Mouse (Mus musculus) cerebral cortex, adult 2 months (tissue): Measurements from ENCODE around the gene Mief1.

Experiments used
- WGBS: fragments of 180-500 bp; shearing (Covaris S2); methylation state at CpG from one replicate; pipeline ENCODE4 v1.1.7; 2018; 5-methylcytosine and 5-hydroxymethylcytosine counted together

Mief1 gene

DNA sequence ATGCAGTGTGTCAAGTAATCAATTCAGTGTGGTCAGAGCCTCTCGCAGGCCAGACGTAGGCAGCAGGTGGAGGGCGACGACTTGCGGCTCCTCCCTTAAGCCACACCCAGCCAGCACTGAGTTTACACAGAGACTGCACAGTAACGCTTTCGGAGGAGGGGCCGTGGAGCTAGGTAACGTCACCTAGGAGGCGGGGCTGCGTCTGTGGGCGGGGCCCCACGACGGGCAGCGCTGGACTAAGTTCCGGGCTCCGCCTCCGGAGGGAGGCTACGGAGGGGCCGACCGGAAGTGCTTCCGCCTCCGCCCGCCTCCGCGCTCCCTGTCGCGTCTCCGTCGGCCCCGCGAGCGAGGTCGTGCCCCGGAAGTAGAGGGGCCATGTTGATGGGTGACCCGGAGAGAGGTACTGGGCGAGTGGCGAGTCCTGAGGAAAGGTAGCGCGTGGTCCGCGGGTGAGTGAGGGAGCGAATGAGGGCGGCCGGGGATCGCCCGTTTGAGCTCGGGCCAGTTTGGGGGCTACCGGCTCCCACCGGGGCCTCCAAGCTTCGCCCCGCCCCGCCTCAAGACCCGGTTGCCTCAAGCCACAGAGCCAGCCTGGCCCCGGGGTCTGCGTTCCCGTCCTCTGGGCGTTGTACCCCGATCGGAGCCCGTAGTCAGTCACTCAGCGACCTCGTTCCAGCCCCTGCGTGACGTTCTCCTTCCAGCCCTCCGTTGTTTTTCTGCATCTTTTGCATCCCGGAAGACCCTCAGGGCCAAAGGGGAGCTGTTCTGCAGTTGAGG, at the start of gene Mief1:
TSS of gene Mief1 (plus strand) at position 286 of the 777 bp plus-strand sequence.
- WGBS: under 1% methylated on average over 67 of the region's 67 CpGs

DNA sequence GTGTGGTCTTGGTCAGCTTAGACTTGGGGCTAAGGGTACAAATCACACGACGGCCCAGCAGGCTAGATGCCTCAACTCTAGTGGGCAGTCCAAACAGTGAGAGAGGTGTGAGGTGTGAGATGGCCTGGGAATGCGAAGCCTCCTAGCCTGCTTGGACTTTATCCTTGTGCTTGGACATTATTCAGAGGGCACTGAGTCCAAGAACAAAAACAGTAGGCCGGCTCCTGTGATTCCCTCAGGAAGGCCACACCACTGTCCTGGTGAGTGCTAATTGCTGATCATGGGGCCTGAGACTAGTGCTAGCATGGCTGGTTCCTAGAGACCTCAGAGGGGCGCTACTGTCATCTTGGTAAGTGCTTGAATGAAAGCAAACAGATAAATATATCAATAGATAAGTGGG, 44.9 kb upstream of the Mief1 start:
- WGBS: 77% methylated on average over 5 of the region's 5 CpGs

DNA sequence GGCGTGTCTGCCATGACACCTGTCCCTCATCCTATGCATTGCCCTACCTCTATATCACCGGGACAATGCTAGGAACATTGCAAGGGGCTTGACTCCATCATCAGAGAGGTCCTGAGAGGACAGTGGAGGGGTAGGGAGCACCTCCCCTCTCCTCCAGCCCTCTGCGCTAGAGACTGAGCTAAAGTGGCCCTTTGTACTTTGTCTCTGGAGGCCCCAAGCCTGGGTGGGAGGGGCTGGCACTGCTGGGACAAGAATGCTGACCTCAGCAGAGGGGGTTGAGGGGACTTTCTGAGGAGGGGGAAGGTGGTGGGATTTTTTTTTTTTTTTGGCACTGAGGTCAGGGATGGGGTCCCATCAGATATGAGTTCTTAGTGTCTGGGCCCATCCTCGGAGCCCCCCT, 43.7 kb upstream of the Mief1 start:
- WGBS: 76% methylated on average over 4 of the region's 4 CpGs

DNA sequence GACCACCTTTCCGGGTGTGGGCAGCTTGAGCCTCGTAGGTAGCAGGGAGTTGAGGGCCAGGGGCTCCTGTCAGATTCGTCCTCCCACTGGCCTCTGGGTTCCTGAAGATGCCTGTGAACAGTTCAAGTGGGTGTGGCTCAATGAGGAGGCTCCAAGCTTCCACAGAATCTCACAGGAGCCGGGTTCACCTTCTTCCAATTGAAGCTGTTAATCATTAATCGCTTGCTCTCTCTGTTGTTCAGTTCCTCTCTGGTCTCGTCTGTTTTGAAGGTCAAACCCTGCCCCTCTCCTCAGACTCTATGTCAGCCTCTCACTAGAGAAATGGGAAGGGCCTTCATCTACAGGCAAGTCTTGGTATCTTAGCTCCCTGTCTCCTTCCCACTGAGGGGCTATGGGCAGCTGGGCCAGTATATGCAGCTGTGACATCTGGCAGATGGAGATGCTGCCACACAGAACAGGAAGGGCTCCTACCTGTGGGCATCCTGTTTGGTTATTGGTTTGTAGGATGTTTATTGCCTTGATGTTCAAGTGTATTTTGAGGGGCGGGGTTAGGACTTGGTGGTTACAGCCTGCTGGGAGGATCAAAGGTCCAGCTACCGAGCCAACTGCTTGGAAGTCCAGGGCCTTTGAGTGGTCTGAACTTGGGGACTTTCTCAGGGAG, 42.1 kb upstream of the Mief1 start:
- 76% methylated on average over 8 of the region's 8 CpGs for WGBS

DNA sequence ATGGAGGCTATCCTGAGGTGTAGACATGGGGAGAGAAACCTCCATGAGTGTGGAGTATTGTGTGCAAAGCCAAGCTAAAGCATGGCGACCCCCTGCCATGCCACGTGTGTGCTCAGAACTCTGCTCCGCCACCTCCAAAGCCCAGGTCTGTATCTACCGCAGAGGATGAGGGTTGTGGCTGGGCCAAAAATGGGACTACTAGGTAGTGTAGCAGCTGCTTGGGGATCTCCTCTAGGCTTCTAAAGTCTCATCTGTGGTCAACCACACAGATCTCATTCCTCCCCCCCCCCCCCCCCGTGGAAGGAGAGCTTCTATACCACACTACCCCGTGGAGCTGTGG, 41.6 kb upstream of the Mief1 start:
- 82% methylated on average over 6 of the region's 6 CpGs for WGBS

DNA sequence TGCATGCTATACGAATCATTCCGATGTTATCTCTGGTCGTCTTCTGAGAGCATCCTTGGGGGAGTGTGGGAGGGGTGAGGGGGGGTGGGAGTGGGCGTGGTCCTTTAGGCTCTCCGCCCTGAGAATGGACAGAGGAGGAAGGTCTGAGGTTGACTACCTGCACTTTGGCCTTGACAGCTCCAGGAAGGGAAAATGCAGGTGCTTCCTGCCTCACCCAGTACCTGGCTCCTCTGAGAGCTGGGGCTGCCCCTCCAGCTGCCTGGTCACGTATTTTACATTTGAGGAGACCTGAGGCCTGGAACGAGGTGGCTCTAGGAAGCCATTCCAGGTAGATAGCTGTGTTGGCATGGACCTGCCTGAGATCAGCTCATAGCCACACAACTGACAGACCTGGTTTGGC, 41.0 kb upstream of the Mief1 start:
- 76% methylated on average over 7 of the region's 7 CpGs for WGBS

DNA sequence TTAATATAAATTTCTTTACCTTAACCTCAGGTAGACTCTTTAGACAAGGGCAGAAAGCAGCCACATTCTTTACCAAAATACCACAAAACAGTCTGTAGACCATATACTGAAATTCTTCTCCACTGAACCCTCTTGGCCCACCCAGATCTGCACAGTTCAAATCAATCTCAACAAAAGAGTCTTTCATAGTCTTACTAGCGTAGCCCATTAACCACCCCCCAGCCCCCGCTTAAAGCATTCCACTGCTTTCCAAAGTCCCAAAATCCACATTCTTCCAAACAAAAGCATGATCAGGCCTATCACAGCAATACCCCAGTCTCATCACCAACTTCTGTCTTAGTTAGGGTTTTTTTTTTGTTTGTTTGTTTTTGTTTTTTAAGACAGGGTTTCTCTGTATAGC, 34.3 kb upstream of the Mief1 start:
- WGBS: 78% methylated on average over 2 of the region's 2 CpGs

DNA sequence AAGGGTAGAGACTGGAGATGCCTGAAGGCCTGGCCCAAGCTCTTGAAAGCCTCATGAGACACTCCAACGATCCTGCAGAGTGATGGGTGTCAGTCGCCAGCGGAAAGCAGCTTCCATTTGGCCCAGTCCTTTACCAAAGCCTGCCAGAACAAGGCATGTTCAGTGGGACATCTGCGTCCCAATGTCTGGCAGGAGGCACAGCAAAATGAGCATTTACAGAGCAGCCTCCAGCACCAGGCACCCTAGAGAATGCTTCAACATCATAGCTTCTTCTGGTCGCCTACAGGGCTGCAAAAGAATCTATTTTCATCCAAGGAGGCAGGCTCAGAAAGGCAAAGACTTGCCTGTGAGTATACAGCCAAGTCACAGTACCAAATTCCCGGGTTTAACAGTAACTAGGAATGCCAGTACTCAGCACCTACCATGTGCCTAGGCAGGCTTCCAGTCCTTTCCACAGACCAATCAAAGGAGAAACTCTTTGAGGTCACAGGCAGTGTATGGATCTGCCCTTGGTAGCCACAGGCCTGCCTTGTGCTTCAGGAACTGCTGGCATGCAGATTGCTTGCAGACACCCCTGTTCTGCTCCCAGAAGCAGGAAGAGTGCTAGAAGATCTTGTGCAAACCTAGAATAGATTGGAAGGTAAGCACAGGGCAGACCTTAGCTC, 31.6 kb upstream of the Mief1 start:
- 26% methylated on average over 6 of the region's 6 CpGs for WGBS

DNA sequence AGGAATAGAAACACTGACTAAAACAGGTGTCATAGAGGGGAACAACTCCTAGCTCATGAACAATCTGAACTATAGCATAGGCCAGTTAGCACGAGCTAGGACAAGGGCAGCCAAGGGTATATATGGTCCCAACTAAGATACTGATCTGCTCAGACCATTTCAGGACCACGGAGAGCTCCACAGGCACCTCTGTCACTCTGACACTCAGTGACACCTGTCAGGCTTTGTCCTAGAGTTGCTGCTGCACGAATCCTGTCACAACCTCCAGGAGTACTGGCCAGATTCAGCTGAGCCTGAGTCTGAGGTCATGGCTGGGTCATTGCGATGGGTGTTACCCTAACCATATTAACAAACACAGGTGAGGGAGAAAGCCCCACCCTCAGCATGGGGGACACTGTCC, 30.4 kb upstream of the Mief1 start:
- 54% methylated on average over 4 of the region's 4 CpGs for WGBS

DNA sequence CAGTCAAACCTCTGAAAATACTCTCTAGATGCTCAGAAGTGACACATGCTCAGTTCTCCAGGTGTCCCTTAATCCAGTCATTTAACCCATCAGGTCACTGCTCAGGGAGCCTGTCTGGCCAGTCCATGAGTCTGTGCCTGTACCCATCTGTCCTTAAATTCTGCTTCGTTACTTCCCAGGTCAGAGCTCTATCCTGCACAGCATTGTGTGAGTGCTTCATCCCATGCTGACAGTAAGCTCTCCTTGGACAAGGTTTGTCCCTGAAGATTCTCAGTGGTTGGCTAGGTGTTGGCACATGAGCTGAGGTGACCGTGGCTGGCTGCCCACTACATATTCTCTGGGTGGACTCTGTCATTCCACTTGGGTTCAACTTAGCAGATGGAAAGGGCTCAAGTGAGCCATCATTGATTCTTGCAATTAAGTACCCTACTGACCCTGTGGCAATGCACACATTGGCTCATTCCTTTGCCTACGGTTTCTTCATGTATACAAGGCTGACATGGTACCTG, 27.7 kb upstream of the Mief1 start:
- 90% methylated on average over 3 of the region's 3 CpGs for WGBS

DNA sequence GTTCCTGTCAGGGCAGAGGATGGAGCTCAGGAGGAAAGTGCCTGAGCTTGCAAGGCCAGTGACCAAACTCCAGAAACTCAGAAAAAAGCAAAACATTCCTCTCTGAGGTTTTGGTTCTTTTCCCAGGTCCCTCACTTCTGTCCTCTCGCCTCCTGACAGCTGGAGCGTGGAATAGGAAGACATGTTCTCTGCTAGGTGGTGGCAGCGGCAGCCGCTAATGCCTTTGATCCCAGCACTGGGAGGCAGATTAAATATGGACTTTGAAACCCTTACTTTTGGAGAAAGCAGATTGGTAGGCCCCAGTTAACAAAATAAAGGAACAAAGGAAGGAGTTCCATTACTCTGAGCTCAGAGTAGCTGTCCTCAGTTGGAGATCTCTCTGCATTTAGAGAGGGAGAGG, 25.4 kb upstream of the Mief1 start:
- 54% methylated on average over 4 of the region's 4 CpGs for WGBS

DNA sequence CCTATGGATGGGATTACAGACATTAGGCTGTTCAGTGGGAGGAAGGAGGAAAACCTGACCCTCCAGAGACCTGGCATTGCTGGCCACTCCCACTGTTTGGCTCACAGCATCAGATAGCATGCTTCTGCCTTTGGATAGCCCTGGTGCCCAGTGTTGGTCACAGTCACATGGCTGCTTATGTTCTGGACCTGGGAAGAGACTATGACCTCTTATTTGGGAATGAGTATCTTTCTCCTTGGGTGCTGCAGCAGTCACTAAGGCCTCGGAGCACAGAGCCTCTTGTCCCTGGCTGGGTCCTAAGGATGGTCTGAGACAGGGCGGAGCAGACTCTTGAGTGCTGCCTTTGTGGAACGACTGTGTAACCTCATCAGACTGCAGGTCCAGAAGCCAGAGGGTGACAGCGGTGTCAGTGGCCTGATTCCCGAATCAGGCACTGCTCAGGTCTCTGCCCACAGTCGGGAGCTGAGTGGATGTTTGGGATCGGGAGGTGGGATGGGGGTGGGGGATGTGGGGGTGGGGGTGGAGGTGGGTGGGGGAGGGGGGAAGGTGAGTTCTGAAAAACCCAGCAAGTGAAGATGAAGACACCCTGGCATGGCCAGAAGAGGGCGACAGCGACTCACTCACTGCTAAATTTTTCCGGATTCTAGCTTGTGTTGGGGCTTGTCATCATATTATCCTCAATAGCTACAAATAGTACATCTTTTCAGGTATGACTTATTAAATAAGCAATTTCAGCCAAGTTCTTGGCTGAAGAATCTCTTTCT, 17.9 kb upstream of the Mief1 start:
- 18% methylated on average over 10 of the region's 10 CpGs for WGBS

DNA sequence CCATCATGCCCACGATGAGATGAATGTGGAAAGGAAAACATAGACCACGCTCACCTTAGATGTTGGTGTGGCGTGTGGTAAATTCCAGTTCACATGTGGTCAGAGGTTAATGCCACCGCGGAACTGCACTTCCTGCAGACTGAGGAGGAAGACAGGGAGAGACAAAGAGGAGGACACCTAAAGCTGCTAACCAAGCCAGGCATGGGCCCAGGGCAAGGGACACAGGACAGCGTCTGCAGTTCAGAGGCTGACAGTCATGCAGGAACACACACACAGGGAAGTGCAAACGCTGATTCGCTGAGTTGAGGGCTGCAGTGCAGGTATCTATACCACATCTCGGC, 17.4 kb upstream of the Mief1 start:
- WGBS: 65% methylated on average over 9 of the region's 9 CpGs

DNA sequence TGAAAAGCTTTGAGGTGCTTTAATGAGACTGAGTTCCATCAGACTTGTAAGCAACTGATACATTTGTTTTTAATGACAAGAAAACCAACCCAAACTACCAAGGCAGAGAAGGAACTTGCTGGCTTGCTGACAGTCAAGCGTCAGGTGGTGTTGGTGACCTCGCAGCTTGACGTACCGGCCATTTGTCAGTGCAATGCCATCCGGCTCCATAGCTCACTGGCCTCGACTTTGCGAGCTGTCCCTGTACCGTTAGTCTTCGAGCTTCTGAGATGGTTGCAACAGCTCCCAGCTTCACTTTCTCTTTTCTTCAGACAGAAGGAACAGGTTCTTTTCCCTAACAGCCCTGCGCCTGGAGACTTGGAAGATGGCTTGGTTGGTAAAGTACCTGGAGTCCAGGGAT, 16.3 kb upstream of the Mief1 start:
- 94% methylated on average over 10 of the region's 10 CpGs for WGBS

DNA sequence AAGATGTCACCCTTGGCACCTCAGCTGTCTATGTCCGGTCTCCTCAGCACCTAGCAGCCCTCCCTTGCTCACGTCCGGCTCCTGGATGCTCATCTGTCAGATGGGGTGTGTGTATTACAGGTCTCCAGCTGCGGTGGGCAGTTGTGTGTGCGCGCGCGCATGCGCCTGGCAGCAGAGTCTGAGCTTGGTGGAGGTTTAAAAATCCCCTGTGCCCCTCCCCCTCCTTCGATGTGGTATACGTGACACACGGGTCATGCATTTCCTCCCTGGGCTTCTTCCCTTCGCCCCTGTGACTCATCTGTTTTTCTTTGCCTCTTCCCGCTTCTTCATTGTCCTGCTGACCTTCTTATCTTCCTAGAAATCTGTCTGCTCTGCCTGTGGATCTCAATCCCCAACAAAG, 14.6 kb upstream of the Mief1 start:
- WGBS: 56% methylated on average over 14 of the region's 14 CpGs

DNA sequence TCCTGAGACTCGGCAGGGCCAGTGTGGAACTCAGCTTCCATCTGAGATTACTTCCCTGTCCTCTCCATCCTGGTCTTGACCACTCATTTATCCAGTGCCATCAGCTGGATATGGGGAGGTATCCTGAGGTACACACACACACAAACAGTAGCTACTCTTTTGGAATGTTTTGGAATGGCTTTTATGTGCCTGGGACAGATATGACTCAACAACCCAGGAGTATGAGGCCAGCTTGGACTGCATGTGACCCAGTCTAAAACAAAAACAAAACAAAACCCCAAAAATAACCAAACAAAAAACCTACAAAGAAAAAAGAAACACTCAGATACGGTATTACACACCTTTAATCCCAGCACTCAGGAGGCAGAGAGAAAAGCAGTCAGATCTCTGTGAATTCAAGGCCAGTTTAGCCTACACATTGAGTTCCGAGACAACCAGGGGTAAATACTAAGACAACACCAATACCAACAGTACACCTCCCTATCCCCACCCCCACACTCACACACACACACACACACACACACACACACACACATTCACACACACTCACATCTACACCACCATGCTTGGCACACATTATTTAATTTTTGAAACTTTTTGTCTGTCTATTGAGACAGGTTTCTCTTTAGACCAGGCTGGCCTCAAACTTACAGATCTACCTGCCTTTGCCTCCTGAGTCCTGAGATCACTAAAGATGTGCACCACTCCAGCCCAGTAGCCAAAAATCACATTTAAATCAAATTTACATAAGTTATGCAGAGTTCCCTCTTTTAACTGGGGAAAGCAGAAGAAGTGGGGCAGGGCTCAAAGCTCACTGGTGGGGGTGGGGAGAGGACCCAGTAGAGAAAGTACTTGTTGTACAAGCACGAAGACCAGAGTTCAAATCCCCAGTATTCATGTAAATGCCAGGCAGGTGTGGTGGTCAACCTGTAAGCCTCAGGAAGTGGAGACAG, 13.8 kb upstream of the Mief1 start:
- WGBS: 60% methylated on average over 4 of the region's 4 CpGs

DNA sequence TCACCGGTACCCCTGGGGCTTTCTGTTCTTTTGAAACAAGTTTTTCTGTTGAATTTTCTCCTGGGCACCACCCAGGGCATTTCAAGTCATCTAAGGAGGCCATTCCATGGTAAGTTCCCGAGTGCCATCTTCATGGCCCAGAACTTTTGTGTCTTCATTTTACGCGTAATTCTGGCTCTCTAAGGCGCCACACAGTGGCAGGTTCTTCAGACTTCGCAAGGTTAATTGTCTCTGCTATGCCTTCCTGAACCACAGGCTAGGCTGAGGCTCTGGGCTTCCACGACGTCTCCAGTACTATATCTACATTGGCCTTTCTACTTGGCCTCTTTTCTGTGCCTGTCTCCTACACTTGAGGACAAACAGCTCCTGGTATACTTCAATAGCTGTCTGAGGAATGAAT, 12.8 kb upstream of the Mief1 start:
- WGBS: 68% methylated on average over 8 of the region's 8 CpGs

DNA sequence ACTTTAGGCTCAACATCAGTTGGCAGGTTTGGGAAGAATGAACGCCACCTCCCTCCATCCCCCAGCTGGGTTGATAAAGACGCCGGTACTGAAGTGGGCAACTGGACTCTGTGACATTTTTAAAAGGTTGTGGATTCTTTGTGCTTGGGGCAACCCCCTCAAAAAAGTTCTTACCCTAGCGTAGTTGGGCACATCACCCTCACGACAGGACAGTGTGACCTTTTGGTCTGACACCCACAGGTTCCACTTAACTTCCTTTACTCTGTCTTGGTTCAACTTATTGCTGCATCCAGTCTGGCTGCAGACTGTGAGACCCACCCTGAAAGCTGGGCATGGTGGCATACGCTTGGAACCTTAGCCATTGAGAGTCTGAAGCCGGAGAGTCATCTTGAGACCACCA, 10.1 kb upstream of the Mief1 start:
- 93% methylated on average over 7 of the region's 7 CpGs for WGBS

DNA sequence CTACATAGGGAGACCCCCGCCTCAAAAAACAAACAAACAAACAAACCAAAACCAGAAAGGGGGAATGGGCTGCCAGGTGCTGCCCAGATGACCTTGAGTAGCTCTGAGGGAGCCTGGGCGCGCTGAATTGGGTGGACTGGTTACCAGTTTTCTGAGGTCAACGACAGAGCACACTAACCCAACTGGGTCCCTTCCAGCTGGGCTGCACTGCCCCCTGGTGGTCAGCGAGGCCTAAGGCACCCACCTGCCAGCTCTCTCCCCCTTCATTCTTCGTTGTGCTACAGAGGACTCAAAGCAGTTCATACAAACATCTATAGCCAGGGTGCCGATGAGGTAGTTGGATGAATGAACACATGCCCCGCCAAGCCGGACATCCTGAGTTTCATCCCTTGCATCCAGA, 8.6 kb upstream of the Mief1 start:
- WGBS: 27% methylated on average over 9 of the region's 9 CpGs

DNA sequence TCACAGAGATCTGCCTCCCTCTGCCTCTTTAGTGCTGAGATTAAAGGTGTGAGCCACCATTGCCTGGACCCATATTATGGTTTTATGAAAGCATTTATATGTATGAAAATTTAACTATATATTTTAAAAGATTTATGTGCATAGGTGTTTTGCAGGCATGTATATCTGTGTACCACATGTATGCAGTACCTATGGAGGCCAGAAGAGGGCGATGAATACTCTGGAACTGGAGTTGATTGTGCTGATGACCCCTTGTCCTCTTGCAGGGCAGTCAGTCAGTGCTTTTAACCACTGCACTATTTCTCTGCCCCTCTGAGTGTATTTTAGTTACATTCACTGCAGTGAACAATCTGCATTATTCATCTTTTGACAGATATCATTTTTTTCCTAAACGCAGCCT, 8.0 kb upstream of the Mief1 start:
- WGBS: 50% methylated on average over 2 of the region's 2 CpGs
